19 mouse cellular contexts compared by ENCODE assay signal in genomic region chr19:9117275-9117674, GRCm38 (mm10). TPM values are rescaled to one million over a fixed set of nuclear protein-coding genes. Genes with fewer than 3 reads are reported as not detected.
A peak's percentile ranks its signal among the peaks of the same experiment; 100 is the strongest.
DNase-seq lines count a peak whose midpoint lies in the region; ATAC-seq and TF ChIP-seq lines count a peak whose summit lies in the region.
"Had no signal": no experiment of that assay in that cellular context is flagged by ENCODE, and none has a peak within 500 bp of the region (broad histone marks: within the 10 kb centered on the region; RNA-seq: fewer than 3 reads in every experiment).

No protein-coding gene starts in this region.

- TF ChIP-seq CTCF in lung, postnatal 0 days (IDR thresholded peaks at IDR 0.05): no peak

- ATAC-seq in forebrain, embryonic 15.5 days (replicated peaks): peak; percentile 89
- no peak for ATAC-seq in forebrain, embryonic 11.5 days (replicated peaks; ENCODE audit: low FRiP score)
- ATAC-seq in heart, embryonic 15.5 days (replicated peaks; ENCODE audit: insufficient number of reproducible peaks, insufficient read depth, low FRiP score, low read depth): peak; percentile 86
- ATAC-seq in lung, postnatal 0 days: peak; percentile 38
- ATAC-seq: intestine, postnatal 0 days had no signal

- no peak overlapping the region for H3K9ac ChIP-seq in forebrain, embryonic 15.5 days (replicated peaks)
- no peak overlapping the region for H3K9ac ChIP-seq in forebrain, embryonic 11.5 days (ENCODE audit: low read length)
- H3K9ac ChIP-seq in heart, embryonic 15.5 days: no peak overlapping the region
- H3K9ac ChIP-seq in lung, postnatal 0 days (replicated peaks; ENCODE audit: low read depth): no peak overlapping the region
- H3K9ac ChIP-seq: embryonic facial prominence, embryonic 12.5 days; lung, embryonic 15.5 days had no signal

- no peak overlapping the region for H3K4me3 ChIP-seq in forebrain, embryonic 15.5 days
- no peak overlapping the region for H3K4me3 ChIP-seq in forebrain, embryonic 11.5 days (ENCODE audit: low read depth, low read length)
- H3K4me3 ChIP-seq in heart, embryonic 15.5 days: no peak overlapping the region
- H3K4me3 ChIP-seq in lung, postnatal 0 days (ENCODE audit: low read depth, low read length): no peak overlapping the region
- H3K4me3 ChIP-seq: embryonic facial prominence, embryonic 12.5 days; lung, embryonic 15.5 days; myocyte had no signal

- peaks cover 7% of the 10 kb centered on the region; the same call in 1 of the 2 replicates for H3K4me1 ChIP-seq in forebrain, embryonic 15.5 days
- H3K4me1 ChIP-seq in forebrain, embryonic 11.5 days (replicated peaks; ENCODE audit: control insufficient read depth, insufficient read depth, low read length): no peaks in the 10 kb centered on the region
- peaks cover 11% of the 10 kb centered on the region; the same call in 1 of the 2 replicates for H3K4me1 ChIP-seq in heart, embryonic 15.5 days (replicated peaks)
- H3K4me1 ChIP-seq in lung, postnatal 0 days (ENCODE audit: insufficient read depth, low read depth, low read length): no peaks in the 10 kb centered on the region
- H3K4me1 ChIP-seq: embryonic facial prominence, embryonic 12.5 days; lung, embryonic 15.5 days had no signal

- no peak overlapping the region for H3K4me2 ChIP-seq in forebrain, embryonic 15.5 days (replicated peaks)
- no peak overlapping the region for H3K4me2 ChIP-seq in forebrain, embryonic 11.5 days (ENCODE audit: low read depth, low read length, severe bottlenecking)
- peak overlapping the region; percentile 34; the same call in 1 of the 2 replicates for H3K4me2 ChIP-seq in heart, embryonic 15.5 days
- H3K4me2 ChIP-seq in lung, postnatal 0 days (replicated peaks; ENCODE audit: low read depth, low read length): no peak overlapping the region
- H3K4me2 ChIP-seq: embryonic facial prominence, embryonic 12.5 days; lung, embryonic 15.5 days had no signal

- TF ChIP-seq EP300 in lung, postnatal 0 days (IDR thresholded peaks at IDR 0.05): no peak

- DNase-seq in forebrain, embryonic 11.5 days (ENCODE audit: low spot score): no peak
- DNase-seq in heart, adult 9 months (ENCODE audit: low spot score in 2 of 2): no peak
- peak; percentile 18 for DNase-seq in lung, postnatal 0 days (ENCODE audit: low spot score)
- DNase-seq in lung, adult 18-20 months: no peak
- DNase-seq in heart, postnatal 4 days: peak; percentile 19
- no peak for DNase-seq in right cerebral cortex, postnatal 4 days
- DNase-seq: adrenal gland, adult 2 months; cerebellum, postnatal 36 days; right cerebral cortex, postnatal 14 days had no signal

- no peaks in the 10 kb centered on the region for H3K27me3 ChIP-seq in forebrain, embryonic 15.5 days
- H3K27me3 ChIP-seq in forebrain, embryonic 11.5 days (ENCODE audit: control insufficient read depth, insufficient read depth, low read length): no peaks in the 10 kb centered on the region
- no peaks in the 10 kb centered on the region for H3K27me3 ChIP-seq in heart, embryonic 15.5 days
- H3K27me3 ChIP-seq in lung, postnatal 0 days (replicated peaks; ENCODE audit: insufficient read depth, low read length): no peaks in the 10 kb centered on the region
- H3K27me3 ChIP-seq: embryonic facial prominence, embryonic 12.5 days; lung, embryonic 15.5 days had no signal

- H3K9me3 ChIP-seq in forebrain, embryonic 15.5 days: no peaks in the 10 kb centered on the region
- H3K9me3 ChIP-seq in forebrain, embryonic 11.5 days (ENCODE audit: control insufficient read depth, low read length): no peaks in the 10 kb centered on the region
- H3K9me3 ChIP-seq in heart, embryonic 15.5 days (replicated peaks): no peaks in the 10 kb centered on the region
- H3K9me3 ChIP-seq in lung, postnatal 0 days (ENCODE audit: low read length): no peaks in the 10 kb centered on the region
- H3K9me3 ChIP-seq: embryonic facial prominence, embryonic 12.5 days; lung, embryonic 15.5 days had no signal

- H3K36me3 ChIP-seq in forebrain, embryonic 15.5 days: peaks cover 22% of the 10 kb centered on the region; the same call in 1 of the 2 replicates
- no peaks in the 10 kb centered on the region for H3K36me3 ChIP-seq in forebrain, embryonic 11.5 days (ENCODE audit: control insufficient read depth, insufficient read depth, low read length)
- peaks cover 14% of the 10 kb centered on the region; the same call in 1 of the 2 replicates for H3K36me3 ChIP-seq in heart, embryonic 15.5 days
- 0 out of 2 replicates have a peak, but pooled peaks cover 4% of the 10 kb centered on the region for H3K36me3 ChIP-seq in lung, postnatal 0 days (ENCODE audit: insufficient read depth, low read length)

- WGBS in forebrain, embryonic 15.5 days: 26% methylated on average over 5 of the region's 5 CpGs
- whole genome bisulfite sequencing in forebrain, embryonic 11.5 days: 91% methylated on average over 5 of the region's 5 CpGs
- 45% methylated on average over 5 of the region's 5 CpGs for WGBS in heart, embryonic 15.5 days
- WGBS in lung, postnatal 0 days: 69% methylated on average over 5 of the region's 5 CpGs

- H3K27ac ChIP-seq in forebrain, embryonic 15.5 days (replicated peaks): peak overlapping the region; percentile 9; the same call in 1 of the 2 replicates
- no peak overlapping the region for H3K27ac ChIP-seq in forebrain, embryonic 11.5 days (ENCODE audit: low read depth, low read length)
- peak overlapping the region; percentile 79 for H3K27ac ChIP-seq in heart, embryonic 15.5 days
- no peak overlapping the region for H3K27ac ChIP-seq in lung, postnatal 0 days (ENCODE audit: low read length)
- H3K27ac ChIP-seq: embryonic facial prominence, embryonic 12.5 days; lung, embryonic 15.5 days had no signal

RNA-seq across cellular contexts. Expression of gene Asrgl1, which starts 18.2 kb away (rescaled TPM):
- polyA plus RNA-seq in forebrain, embryonic 15.5 days (2015; fragmentation: Nextera tagmentation; extraction: Ambion mirVana): 32.0 and 33.5 TPM in 2 replicates
- polyA plus RNA-seq in forebrain, embryonic 11.5 days (2014; fragmentation: Nextera tagmentation; extraction: Ambion mirVana): 22.7 and 25.3 TPM in 2 replicates
- polyA plus RNA-seq in heart, embryonic 15.5 days (2015; fragmentation: Nextera tagmentation; extraction: Ambion mirVana): 15.4 and 16.1 TPM in 2 replicates
- 5.9 and 7.9 TPM in 2 replicates for polyA plus RNA-seq in lung, postnatal 0 days (2015; fragmentation: Nextera tagmentation; extraction: Ambion mirVana)
- 10 to 100 TPM; 13.2 to 16.4 TPM for total RNA-seq in heart, postnatal 4 days (2021)

RNA-seq across cellular contexts. Expression of gene Scgb1a1, which starts 29.5 kb away (rescaled TPM):
- not detected in 2 replicates for polyA plus RNA-seq in forebrain, embryonic 15.5 days (2015; fragmentation: Nextera tagmentation; extraction: Ambion mirVana)
- polyA plus RNA-seq in forebrain, embryonic 11.5 days (2014; fragmentation: Nextera tagmentation; extraction: Ambion mirVana): not detected in 2 replicates
- polyA plus RNA-seq in heart, embryonic 15.5 days (2015; fragmentation: Nextera tagmentation; extraction: Ambion mirVana): 0.30 and 0.44 TPM in 2 replicates
- polyA plus RNA-seq in lung, postnatal 0 days (2015; fragmentation: Nextera tagmentation; extraction: Ambion mirVana): 26,192 and 26,425 TPM in 2 replicates
- not detected for total RNA-seq in heart, postnatal 4 days (2021)
- total RNA-seq: adrenal gland, adult 2 months; ES-E14; granulocyte monocyte progenitor cell, adult 5-6 weeks had no signal
- polyA plus RNA-seq: adrenal gland, adult 2 months; C2C12; embryonic facial prominence, embryonic 12.5 days; intestine, postnatal 0 days; limb, embryonic 11.5 days; myocyte had no signal

Comparison
In these comparisons a context has a peak if more than half of its experiments do, and no peak if none do; other contexts are left out.
1. H3K27ac ChIP-seq: peak in forebrain, embryonic 15.5 days (single experiment) and heart, embryonic 15.5 days (single experiment); none in forebrain, embryonic 11.5 days (single experiment) and lung, postnatal 0 days (single experiment).
2. DNase-seq: peak in lung, postnatal 0 days (single experiment) and heart, postnatal 4 days (single experiment); none in forebrain, embryonic 11.5 days (single experiment), heart, adult 9 months (0 of 2), lung, adult 18-20 months (0 of 2) and right cerebral cortex, postnatal 4 days (single experiment).
3. RNA of gene Scgb1a1, which starts 29.5 kb away (polyA plus RNA-seq): 26,192 to 26,425 TPM in lung, postnatal 0 days; 0.30 to 0.44 TPM in heart, embryonic 15.5 days, not detected in forebrain, embryonic 15.5 days and not detected in forebrain, embryonic 11.5 days; every median in the first group is over 1,000 times any median in the second.